Mouse (Mus musculus): Measurements from ENCODE around the gene Boc. TPM values are rescaled to one million over a fixed set of nuclear protein-coding genes. Genes with fewer than 3 reads are reported as not detected.

Boc gene
- polyA plus RNA-seq, 1 experiment = not detected

DNA sequence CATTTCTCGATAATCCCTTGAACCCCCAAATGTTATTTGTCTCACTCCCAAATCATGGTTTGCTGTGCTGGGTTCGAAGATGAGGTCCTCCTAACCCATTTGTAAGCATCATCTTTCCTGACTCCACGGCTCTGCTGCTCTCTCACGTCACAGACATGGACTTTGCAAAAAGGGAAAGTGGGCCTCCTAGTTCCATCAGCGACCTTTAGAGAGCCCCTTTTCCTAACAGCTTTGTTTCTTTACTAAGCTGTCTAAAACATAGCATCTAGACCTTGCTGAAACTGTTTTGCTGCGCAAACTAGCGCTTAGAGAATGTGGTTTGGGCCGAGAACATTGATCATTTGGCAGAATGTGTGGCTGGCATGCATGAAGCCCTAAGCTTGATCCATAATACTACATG, 19.1 kb downstream of the Boc start:
- 64% methylated on average over 8 of the region's 8 CpGs for WGBS
- no peak overlapping the region for H3K4me3 ChIP-seq (replicated peaks; ENCODE audit: control insufficient read depth, low read depth, low read length)
- no peak for TF ChIP-seq POLR2A (IDR thresholded peaks at IDR 0.05; ENCODE audit: borderline replicate concordance, control insufficient read depth, low read depth, low read length)
- TF ChIP-seq CTCF (IDR thresholded peaks at IDR 0.05; ENCODE audit: control insufficient read depth, insufficient read depth, low read length) = no peak

DNA sequence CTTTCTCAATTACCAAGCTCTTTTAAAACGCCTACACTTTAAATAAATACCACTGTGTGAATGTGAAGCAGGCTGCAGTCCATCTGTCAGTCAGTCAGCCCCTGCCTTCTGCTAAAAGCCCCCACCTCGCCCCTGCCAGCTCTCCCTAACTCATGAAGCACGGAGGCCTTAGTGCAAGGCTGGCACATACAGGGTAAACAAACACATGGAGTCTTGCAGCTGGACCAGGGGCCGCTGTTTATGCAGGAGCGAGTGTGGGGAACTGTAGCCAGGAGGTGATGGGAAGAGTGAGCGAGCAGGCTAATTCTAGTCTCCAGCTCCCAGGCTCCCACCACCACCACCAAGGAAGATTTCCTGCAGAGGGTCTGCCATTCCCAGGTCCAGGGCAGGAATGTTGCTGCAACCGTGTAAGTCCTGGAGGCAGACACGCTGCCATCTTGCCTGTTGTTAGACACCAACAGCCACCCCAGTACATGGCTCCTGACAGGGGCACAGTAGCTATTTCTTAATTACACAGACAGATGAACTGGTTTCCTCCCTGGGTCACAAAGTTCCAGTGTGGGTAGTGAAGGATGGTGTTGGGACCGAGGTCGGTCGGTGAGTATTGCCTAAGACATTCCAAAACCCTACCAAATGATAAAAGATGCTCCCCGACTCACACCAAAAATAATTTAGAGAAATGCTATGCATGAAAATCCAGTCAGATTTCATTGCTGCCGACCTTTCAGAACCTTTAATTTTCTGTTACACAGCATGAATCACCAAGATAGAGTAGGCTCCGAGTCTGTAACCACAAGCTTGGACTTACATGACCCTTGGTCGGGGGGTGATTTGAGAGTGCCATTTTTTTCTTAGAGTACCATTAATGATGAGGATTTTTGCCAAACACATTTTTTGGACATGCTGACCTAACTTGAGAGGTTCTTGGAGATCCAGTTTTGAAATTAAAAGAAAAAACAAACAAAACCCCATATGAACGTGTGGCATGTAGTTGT, 20.0 kb downstream of the Boc start:
- no peak for TF ChIP-seq POLR2A (IDR thresholded peaks at IDR 0.05; ENCODE audit: borderline replicate concordance, control insufficient read depth, low read depth, low read length)
- TF ChIP-seq CTCF (IDR thresholded peaks at IDR 0.05; ENCODE audit: control insufficient read depth, insufficient read depth, low read length) = no peak
- WGBS = 55% methylated on average over 16 of the region's 16 CpGs

More for the DNA sequence above, 19.1 kb downstream of the Boc start:
- Histone ChIP-seq H3K27ac (ENCODE audit: control insufficient read depth, insufficient read depth, low read depth, low read length, poor library complexity) (no peak overlapping the region), H3K4me1 (ENCODE audit: control insufficient read depth, insufficient read depth, low read length) (no peaks in the 10 kb centered on the region; the same call in 1 of the 2 replicates)

DNA sequence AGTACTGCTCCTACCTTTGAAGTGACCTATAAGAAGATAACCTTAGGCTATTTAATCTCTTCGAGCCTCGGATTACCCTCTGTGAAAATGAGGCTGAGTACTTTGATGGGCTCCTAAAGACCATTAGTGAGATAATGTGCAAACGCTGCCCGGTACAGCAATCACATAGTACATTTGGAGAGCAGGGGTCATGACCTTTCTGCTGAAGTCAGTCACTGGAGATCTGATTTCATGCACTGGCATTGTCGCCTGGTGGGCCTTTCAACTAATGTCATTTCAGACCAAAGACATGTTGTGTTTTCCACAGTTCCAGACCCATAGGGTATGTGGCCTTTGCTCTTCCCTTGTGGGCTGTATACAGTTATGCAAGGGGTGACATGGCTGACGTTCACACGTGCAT, 24.6 kb downstream of the Boc start:
- TF ChIP-seq POLR2A (IDR thresholded peaks at IDR 0.05; ENCODE audit: borderline replicate concordance, control insufficient read depth, low read depth, low read length) (no peak), CTCF (IDR thresholded peaks at IDR 0.05; ENCODE audit: control insufficient read depth, insufficient read depth, low read length) (no peak)
- 76% methylated on average over 7 of the region's 7 CpGs for WGBS
- H3K27ac ChIP-seq (ENCODE audit: control insufficient read depth, insufficient read depth, low read depth, low read length, poor library complexity) = no peak overlapping the region
- H3K4me3 ChIP-seq (replicated peaks; ENCODE audit: control insufficient read depth, low read depth, low read length) = no peak overlapping the region
- H3K4me1 ChIP-seq (ENCODE audit: control insufficient read depth, insufficient read depth, low read length) = no peaks in the 10 kb centered on the region

More for the DNA sequence above, 20.0 kb downstream of the Boc start:
- Histone ChIP-seq H3K27ac (ENCODE audit: control insufficient read depth, insufficient read depth, low read depth, low read length, poor library complexity) (no peak overlapping the region), H3K4me3 (replicated peaks; ENCODE audit: control insufficient read depth, low read depth, low read length) (no peak overlapping the region), H3K4me1 (ENCODE audit: control insufficient read depth, insufficient read depth, low read length) (no peaks in the 10 kb centered on the region; the same call in 1 of the 2 replicates)

DNA sequence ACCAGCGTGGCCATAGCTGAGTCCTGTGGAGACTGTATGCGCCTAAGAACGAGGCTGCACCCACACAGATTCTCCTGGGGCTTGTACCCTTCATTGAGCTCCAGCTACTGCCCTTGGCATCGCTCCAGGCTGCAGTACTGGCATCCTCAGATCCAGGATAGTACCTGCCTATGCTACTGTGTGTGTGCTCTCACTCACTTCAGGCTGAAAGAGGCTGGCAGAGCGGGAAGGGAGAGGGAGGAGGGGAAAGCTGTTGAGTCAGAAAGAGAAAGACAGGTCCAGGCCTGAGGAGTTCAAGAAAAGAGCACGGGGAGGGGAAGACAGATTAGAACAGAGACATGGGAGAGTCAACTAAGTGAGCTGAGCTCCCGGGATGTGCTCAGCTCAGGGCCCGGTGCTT, 25.2 kb downstream of the Boc start:
- Histone ChIP-seq H3K4me3 (replicated peaks; ENCODE audit: control insufficient read depth, low read depth, low read length) (no peak overlapping the region), H3K4me1 (ENCODE audit: control insufficient read depth, insufficient read depth, low read length) (no peaks in the 10 kb centered on the region), H3K27ac (ENCODE audit: control insufficient read depth, insufficient read depth, low read depth, low read length, poor library complexity) (no peak overlapping the region)
- no peak for TF ChIP-seq CTCF (IDR thresholded peaks at IDR 0.05; ENCODE audit: control insufficient read depth, insufficient read depth, low read length)
- TF ChIP-seq POLR2A (IDR thresholded peaks at IDR 0.05; ENCODE audit: borderline replicate concordance, control insufficient read depth, low read depth, low read length) = no peak
- WGBS = 84% methylated on average over 8 of the region's 8 CpGs

DNA sequence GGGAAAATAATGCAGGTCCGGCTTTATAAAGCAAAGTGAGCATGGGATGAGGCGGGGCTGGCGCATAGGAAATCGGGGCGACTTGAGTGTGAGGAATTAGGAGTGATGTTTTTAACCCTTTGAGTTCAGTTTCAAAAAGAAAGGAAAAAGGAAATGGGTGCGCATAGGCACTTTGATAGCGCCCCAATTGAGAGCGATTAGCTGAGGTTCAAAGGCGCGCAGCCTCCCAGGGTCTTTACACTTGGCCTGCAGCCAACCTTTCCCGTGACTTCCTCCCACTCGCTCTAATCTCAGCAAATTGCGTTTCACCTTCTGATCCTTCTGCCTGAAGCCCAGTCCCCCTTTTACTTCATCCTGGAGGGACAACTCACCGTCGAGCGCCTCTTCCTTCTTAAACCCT, 25.8 kb downstream of the Boc start:
- Histone ChIP-seq H3K4me1 (ENCODE audit: control insufficient read depth, insufficient read depth, low read length) (no peaks in the 10 kb centered on the region), H3K4me3 (replicated peaks; ENCODE audit: control insufficient read depth, low read depth, low read length) (no peak overlapping the region), H3K27ac (ENCODE audit: control insufficient read depth, insufficient read depth, low read depth, low read length, poor library complexity) (no peak overlapping the region)
- 79% methylated on average over 16 of the region's 16 CpGs for WGBS
- no peak for TF ChIP-seq CTCF (IDR thresholded peaks at IDR 0.05; ENCODE audit: control insufficient read depth, insufficient read depth, low read length)
- TF ChIP-seq POLR2A (IDR thresholded peaks at IDR 0.05; ENCODE audit: borderline replicate concordance, control insufficient read depth, low read depth, low read length) = no peak

DNA sequence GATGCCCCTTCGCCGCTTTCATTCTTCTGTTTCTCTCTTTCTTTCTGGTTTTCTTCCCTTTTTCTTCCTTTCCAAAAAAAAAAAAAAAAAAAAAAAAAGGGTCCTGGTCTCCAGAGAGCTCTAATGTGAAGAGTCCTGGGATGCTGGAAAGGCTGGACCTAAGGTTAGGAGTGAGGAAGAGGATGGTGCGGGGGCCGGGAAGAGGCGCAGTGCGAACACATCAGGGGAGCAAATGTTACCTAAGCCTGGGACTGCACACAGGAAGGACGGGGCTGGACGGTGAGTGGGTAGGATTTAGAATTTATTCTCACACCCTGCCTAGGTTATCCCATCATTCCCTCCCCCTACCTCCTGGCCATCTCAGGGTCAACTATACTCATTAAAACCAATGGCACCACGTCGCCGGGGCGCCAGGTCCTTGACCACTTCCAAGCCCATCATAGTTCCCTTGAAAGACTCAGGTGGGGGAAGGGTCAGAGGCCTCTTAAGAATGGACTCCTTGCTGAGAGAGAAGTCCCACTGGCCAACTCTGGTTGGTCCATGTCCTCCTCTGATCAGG, 27.4 kb downstream of the Boc start:
- TF ChIP-seq POLR2A (IDR thresholded peaks at IDR 0.05; ENCODE audit: borderline replicate concordance, control insufficient read depth, low read depth, low read length) = no peak
- no peak for TF ChIP-seq CTCF (IDR thresholded peaks at IDR 0.05; ENCODE audit: control insufficient read depth, insufficient read depth, low read length)
- H3K27ac ChIP-seq (ENCODE audit: control insufficient read depth, insufficient read depth, low read depth, low read length, poor library complexity) = no peak overlapping the region
- 83% methylated on average over 12 of the region's 12 CpGs for WGBS
- no peaks in the 10 kb centered on the region for H3K4me1 ChIP-seq (ENCODE audit: control insufficient read depth, insufficient read depth, low read length)
- H3K4me3 ChIP-seq (replicated peaks; ENCODE audit: control insufficient read depth, low read depth, low read length) = no peak overlapping the region

DNA sequence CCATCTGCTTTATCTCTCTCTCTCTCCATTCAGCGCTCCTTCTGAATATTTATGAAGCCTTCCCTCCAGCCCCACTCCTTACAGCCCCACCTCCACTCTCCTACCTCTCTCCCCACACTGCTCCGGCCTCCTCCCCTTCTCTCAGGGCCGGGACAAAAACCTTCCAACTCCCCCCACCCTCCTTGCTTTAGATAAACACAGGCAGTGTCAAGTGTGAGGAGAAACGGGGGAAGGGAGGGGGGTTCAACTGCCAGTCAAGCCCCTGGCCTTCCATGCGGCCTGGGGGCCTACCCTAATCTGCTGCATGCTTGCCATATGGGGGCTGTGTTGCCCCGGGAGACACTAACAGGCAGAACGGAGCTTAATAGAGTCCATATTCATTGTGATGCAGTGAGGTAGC, 27.9 kb downstream of the Boc start:
- WGBS = 42% methylated on average over 7 of the region's 7 CpGs
- TF ChIP-seq POLR2A (IDR thresholded peaks at IDR 0.05; ENCODE audit: borderline replicate concordance, control insufficient read depth, low read depth, low read length) = no peak
- TF ChIP-seq CTCF (IDR thresholded peaks at IDR 0.05; ENCODE audit: control insufficient read depth, insufficient read depth, low read length) = no peak
- no peaks in the 10 kb centered on the region for H3K4me1 ChIP-seq (ENCODE audit: control insufficient read depth, insufficient read depth, low read length)
- no peak overlapping the region for H3K4me3 ChIP-seq (replicated peaks; ENCODE audit: control insufficient read depth, low read depth, low read length)
- no peak overlapping the region; the same call in 1 of the 2 replicates for H3K27ac ChIP-seq (ENCODE audit: control insufficient read depth, insufficient read depth, low read depth, low read length, poor library complexity)

DNA sequence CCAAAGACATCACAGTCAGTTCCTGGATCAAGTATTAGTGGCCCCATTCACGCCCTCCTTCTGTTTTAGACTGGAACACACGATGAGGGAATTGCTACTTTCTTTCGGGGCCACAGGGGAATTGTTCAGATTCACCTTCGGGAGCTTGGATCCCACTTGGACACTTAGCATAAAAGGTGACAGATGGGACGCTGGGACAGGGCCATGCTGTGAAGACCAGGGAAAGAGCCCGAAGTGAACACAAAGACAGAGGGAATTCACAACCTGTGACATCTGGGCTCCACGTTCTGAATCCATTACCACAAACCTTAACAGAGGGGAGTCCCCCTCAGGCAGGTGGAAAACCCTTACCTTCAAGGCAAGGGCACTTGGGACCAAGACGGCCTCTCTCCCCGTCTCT, 28.5 kb downstream of the Boc start:
- WGBS = 75% methylated on average over 9 of the region's 9 CpGs
- TF ChIP-seq CTCF (IDR thresholded peaks at IDR 0.05; ENCODE audit: control insufficient read depth, insufficient read depth, low read length) (no peak), POLR2A (IDR thresholded peaks at IDR 0.05; ENCODE audit: borderline replicate concordance, control insufficient read depth, low read depth, low read length) (no peak)
- H3K4me1 ChIP-seq (ENCODE audit: control insufficient read depth, insufficient read depth, low read length) = no peaks in the 10 kb centered on the region
- H3K4me3 ChIP-seq (replicated peaks; ENCODE audit: control insufficient read depth, low read depth, low read length) = no peak overlapping the region
- no peak overlapping the region for H3K27ac ChIP-seq (ENCODE audit: control insufficient read depth, insufficient read depth, low read depth, low read length, poor library complexity)

Data from bone marrow, adult 2 months (tissue).